Mouse (Mus musculus): ENCODE results near the gene Nr2c2.

DNA sequence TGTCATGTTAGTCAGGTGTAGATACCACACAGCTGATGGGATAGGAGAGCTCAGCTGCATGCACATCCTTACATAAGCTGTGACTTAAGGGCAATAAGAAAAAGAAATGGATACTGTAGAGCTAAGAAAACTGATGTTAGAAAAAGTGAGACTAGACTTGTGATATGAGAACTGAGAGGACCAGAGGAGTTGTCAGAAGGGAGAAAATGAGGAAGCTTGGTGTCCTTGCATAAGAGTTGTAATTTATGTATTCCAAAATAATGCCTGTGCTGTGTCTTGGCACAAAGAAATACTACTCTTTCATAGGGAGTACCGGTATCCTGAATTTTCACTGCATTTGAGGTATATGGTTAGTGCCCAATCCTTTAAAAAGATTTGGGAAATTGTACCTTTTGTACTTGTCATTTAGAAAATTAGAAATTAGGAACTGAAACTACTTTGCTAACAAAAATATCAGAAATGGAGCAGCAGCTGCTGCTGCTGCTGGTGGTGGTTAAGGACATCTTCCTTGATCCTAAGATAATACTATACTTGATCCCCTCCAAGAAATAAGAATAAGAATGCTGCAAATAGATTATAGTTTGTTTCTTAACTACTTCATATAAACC is 35.8 kb downstream of the Nr2c2 start:
- no peak for TF ChIP-seq USF1 (IDR thresholded peaks at IDR 0.05; ENCODE audit: low read depth)
- TF ChIP-seq CEBPB (IDR thresholded peaks at IDR 0.05; ENCODE audit: low read depth), result no peak
- no peak for TF ChIP-seq CTCF (IDR thresholded peaks at IDR 0.05; ENCODE audit: control insufficient read depth, insufficient read depth, insufficient read length)
- no peak for TF ChIP-seq MAX (IDR thresholded peaks at IDR 0.05)
- TF ChIP-seq MYOD1 (IDR thresholded peaks at IDR 0.05; ENCODE audit: control insufficient read depth, insufficient read length, low read depth), result no peak

Measured in C2C12 (cell line).